Mouse (Mus musculus): Measurements from ENCODE around the gene March6.

Gene March6

DNA sequence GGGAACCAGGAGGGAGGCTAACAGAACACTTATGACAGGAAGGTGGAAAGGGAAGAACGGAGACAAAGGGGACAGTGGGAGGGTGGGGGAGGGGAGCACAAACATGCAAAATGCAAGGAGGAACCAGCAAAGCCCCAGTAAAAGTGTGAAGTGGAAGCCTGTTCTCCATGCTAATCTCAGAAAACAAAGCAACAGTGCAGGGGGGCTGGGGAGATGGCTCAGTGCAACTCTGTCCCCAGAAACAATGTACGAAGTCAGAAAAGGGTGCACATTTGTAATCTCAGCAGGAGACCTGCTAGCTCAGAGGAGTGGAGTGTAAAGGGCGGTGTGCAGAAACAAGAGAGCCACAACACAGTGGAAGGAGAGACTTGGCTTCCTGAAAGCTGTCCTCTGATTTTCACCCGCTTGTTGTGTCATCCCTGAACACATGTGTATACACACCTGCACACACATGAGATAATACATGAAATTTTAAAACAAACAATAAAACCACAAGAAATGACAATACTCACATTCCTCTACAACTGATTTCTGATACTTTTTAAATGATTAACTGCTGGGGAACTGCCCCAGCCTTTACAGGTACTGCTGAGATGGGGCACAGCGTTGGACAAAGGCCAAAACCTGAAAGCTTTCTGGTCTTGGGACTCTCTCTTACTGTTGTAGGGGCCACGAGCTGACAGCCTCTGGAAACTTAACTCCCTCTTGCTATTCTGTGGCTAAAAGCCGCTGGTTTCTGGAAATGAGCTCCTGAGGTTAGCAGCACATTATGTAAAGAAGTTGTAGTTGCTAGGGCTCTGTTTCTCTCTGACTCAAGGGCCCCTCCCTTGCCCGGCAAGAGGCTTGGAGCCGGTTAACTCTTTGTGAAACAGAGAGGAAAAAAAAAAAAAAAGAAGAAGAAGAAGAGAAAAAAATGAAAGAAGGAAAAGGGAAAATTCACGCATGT is 11.4 kb upstream of the March6 start:
- no peak for DNase-seq (ENCODE audit: low read depth, low spot score)

DNA sequence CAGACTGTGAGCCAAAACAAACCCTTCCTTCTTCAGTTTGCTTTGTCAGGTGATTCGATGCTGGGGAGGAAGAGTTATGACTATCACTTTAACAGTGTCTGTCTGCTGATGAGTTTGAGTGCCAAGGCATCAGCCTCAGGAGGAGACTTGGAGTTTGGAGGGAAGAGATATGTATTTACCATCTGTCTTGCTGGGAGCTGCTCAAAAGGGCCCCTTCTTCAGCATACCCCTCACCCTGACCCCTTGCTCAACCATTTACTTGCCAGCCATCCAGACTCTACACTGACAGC is 9.6 kb upstream of the March6 start:
- DNase-seq (ENCODE audit: low read depth, low spot score) = no peak

DNA sequence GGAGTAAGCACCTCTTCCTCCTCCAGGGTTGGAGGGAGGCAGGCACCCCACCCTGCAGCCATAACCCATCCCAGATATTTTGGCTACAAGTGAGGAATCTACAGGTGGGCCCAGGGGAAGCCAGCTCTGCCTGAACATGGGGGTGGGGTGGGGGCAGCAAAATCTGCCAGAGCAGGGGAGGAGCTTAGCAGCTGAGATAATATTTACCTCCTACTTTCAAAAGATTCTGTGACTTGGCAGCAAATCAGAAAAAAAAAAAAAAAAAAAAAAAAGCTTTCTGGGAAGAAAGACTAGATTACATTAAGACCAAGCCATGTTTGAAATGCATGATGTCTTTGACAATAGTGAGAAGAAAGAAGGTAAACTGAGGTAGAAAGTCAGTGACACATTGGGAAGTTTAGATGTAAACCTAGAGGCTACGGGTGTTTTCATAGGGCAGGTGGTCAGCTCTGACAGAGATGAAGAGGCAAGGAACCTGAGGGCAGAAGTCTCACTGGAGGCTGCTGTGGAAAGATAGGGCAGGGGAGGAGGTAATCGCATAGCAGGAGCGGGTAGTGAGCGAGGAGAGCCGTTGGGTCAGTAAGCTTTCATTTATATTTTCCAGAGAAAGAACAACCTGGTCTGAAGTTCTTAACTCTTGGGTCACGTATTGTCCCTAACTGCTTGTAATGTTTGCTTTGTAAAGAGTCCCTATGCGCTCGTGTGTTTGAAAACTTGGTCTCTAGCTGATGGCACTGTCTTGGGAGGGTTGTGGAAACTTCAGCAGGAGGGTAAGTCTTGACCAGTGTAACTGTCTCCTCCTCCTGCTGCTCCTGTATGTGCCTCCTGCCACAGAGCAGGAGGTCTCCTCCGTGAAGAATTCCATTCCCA is 9.0 kb upstream of the March6 start:
- no peak for DNase-seq (ENCODE audit: low read depth, low spot score)

DNA sequence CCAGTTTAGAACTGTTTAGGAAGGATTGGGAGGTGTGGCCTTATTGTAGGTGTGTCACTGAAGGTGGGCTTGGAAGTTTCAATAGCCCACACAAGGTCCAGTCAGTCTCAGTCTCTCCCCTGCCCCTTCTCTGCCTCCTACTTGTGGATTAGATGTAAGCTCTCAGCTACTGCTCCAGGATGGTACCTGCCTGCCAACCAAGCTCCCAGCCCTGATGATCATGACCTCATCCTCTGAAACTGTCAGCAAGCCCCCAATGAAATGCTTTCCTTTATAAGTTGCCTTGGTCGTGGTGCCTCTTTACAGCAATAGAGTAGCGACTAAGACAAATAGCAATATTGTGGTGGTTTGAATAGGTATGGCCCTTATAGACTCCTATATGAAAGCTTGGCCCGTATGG is 7.5 kb upstream of the March6 start:
- no peak for DNase-seq (ENCODE audit: low read depth, low spot score)

DNA sequence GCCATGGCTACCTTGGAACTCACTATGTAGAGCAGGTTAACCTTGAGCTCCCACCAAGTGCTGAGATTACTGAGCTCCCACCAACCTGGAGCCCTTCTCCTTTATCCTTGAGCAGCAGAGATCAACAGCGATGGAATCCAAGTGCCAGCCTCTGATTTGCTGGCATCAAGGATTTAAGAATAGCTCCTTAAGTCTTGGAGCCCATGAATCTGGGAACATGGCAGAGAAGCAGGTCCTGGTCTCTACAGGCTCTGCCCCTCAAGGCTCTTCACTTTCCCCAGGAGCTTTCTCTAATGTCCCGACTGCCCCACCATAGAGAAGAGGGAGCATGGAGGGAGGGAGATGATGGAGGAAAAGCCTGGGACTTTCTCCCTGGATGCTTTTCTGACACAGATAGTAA is 6.9 kb upstream of the March6 start:
- no peak for DNase-seq (ENCODE audit: low read depth, low spot score)

DNA sequence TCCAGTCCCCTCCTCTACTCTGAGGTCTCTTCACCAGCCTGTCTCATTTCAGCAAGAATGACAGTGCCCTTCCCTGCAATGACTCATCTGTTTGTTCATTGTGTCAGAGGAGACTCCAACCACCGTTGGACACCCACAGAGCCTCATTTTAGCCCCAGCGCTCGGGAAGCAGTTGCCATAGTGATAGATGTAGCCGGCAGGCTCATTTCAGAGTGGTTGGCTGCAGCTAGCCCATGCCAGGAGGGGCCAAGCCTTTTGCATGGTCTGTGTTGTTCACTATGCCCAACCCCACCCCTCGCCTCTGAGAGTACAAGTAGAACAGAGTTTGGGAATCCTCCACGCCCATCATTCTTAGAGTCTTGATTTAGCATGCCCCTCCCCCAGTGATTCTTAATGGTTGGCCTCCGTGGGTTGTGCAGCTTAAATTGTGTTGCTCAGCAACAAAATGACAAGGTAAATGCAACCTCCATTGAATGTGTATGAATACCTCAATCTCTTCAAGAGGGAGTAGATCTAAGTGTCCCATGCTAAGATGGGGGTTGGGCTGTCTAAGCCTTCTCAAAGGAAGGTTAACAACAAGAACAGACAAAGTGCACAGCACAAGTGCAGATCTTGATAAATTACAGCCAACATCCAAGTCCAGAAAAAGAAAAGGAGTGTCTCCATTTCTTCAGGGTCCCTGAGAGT is 5.3 kb upstream of the March6 start:
- no peak for DNase-seq (ENCODE audit: low read depth, low spot score)

DNA sequence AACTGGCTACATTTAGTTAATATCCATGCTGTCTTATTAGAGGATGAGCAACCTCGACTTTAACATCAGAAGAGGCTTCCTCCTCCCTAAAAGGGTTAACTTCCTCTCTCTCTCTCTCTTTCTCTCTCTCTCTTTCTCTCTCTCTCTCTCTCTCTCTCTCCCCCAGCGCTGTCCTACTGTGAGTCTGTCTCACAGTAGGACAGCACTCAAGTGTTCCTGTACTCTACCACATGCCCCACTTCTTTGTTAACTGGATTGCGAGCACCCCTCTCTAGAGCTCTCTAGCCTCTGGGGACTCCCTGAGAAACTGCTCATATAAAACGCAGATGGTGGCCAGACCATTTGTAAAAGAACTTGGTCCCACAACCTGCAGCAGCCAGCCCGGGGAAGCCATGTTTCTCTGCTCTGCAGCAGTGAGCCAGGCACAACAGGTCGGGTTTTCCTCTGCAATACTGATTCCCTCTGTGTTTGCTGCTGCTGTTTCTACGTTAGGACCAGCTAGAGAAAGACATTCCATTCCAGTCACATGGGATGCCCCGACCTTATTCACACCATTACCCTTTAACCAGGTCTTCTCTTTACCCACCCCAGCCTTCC is 4.5 kb upstream of the March6 start:
- no peak for DNase-seq (ENCODE audit: low read depth, low spot score)

DNA sequence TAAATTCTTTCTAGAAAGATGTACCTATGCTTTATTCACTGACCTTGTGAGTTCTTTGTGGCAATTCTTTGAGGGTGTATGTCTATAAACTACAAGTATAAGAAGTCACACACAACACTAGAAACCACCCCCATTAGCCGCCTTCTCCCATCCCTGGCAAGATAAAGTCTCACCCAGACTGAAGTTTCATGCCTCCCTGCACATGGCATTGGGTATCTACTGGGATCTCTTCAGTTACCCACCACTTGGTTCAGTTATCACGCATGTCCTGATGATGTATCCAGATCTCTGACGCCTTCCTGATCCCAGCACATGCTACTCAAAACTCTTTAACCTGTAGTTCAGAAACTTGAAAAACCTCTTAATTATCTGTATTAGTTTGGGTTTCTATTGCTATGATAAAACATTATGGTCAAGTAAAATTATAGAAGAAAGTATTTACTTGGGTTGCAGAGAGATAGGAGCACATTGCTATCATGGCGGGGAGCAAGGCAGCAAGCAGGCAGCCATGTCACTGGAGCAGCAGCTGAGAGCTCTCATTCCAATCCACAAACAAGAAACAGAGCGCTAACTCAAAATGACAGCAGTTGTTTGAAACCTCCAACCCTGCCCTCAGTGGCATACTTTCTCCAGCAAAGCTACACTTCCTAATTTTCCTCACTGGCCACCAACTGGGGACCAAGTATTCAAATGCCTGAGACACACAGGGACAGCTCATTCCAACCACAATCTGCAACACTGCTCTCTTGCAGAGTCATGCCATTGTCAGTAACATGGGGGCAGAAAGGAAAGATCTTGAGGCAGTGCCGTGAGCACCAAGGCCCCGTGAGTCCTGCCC is 3.8 kb upstream of the March6 start:
- no peak for DNase-seq (ENCODE audit: low read depth, low spot score)

DNA sequence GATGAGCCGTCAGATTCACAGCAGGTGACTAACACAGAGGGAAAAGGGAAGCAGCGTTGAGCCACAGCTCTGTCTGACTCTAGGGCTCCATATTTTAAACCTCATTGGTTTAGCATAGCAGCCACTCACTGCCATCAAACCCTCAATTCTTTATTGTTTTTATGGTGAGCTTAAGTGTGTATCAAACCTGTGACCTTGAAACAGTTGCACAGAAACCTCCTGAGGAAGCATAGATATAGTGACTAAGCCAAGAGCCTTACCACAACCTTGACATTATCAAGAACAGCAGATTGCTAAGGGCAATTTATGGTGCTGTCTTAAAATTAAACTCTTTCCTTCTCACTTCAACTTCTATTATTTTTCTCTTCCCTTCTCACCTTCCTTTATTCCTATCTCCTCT is 2.7 kb upstream of the March6 start:
- DNase-seq (ENCODE audit: low read depth, low spot score) = no peak

DNA sequence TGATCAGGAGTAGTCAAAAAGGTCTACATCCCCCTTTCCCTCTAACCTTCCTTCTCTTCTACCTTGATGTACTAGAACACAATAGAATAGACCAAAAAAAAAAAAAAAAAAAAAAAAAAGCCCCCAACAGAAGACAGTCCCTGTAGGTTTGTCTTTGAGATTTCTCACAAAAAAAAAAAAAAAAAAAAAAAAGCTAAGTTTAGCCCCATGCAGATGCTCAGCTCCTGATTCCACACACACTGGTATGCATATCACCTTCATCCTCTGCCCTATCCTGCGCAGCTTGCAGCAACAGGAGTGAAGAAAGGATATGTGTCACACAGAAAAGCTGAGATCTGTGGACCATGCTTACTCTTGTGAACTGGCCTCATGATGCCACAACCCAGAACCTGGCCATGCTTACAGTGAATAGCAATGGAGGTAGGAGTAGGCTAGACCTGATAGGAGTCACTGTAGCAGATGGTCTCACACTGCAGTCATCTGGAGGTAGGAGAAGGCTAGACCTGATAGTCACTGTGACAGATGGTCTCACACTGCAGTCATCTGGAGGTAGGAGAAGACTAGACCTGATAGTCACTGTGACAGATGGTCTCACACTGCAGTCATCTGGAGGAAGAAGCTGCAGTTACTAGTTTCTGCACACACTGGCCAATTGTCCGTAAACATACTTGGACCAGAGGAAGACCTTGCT is 1.6 kb upstream of the March6 start:
- no peak for DNase-seq (ENCODE audit: low read depth, low spot score)

DNA sequence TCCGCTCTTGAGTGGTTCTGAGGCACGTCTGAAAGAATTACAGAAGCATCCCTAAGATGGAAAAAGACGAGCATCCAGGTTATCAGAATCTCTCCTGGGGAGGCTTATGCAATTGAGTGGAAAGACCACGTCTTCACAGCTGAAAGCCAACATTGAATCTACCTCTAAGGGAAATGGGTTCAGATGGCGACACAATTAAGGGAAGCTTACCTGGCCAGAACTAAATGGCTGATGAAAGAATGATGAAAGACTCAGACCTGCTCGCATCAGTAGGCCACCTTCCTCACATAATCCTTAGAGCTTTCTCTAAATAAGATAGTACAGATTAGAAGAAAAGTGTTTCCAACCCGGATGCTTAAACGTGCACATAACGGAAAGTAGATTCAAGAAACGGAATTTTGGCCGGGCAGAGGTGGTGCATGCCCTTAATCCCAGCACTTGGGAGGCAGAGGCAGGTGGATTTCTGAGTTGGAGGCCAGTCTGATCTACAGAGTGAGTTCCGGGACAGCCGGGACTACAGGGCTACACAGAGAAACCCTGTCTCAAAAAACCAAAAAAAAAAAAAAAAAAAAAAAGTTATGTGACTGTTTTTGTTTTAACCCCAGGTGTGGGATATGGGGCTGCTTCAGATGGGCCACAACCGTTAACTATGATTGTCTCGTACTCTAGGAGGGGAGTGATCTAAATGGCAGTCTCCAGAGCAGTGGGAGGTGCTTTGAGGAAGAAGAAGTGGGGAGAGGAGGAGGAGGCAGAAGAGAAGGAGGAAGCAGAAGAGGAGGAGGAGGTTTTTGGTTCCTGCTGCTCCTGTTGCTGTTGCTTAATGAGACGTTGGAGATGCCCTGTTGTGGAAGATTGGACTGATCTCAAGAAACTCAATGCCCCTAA is 835 bp upstream of the March6 start:
- no peak for DNase-seq (ENCODE audit: low read depth, low spot score)

DNA sequence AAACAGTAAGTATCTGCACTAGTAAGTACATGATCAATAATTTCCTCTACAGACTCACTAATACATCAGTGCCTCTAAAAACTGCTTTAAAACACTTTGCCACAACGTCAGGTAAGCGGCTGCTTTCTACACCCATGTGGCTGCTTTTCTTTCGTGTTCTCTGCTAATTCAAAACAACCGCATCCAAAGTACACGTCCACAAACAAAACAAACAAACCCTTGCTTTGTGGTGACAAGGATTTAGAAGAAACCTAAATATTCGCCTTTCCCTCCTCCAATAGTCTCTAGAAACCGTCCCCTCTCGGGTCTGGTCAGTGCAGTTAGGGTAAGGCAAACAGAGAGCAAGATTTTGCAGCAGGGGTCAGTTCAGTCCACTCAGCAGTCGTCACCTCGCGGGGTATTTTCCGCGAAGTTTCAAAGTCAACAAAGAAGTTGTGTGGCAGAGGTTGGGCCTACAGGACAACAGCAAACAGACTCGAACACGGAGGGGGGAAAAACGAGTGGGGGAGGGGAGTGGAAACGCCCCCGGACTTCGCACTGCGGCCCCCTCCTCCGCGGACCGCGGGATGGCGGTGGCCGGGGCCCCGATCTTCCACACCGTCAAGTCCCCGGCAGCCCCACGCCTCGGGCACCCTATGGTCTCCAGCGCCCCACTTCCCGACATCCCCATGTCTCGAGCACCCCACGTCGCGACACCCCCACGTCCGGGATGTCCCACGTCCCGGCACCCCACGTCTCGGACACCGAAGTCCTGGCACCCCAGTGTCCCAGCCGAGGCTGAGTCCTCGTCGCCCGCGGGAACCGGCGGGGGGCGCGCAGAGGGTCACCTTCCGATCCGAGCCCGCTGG is 818 bp downstream of the March6 start:
- no peak for DNase-seq (ENCODE audit: low read depth, low spot score)

DNA sequence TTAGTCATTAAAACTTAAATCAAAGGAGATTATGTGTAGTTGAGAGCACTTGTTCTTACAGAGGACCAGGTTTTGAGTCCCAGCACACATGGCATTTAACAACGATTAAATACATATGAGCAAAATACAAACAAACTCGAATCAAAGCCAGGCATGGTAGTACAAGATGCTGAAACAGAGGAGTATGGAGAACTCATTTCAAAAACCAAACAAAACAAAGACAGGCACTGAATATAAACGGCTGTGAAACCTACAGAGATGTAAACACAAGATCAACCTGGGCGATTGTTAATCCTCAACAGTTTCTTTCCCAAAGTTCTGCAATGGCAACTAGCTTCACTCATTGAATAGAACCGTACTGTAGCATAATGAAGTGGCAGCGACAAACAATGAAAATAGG is 1.8 kb downstream of the March6 start:
- no peak for DNase-seq (ENCODE audit: low read depth, low spot score)

DNA sequence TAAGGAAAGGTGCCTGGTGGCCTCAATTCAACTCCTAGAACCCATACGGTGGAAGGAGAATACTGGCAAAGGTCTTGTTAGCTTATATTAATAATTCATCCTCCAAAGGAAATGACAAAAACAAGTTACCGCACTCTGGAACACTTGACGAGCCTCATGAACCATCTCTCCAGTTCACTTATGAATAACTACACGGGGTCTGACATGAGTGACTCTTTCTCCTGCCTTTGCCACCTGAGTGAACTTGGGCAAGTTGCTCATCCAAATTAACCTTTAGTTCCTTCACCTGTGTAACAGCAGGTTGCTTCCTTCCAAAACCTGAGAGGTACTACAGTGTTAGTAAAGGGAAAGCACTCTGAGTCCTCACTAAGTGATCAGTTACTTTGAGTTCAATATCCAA is 2.4 kb downstream of the March6 start:
- no peak for DNase-seq (ENCODE audit: low read depth, low spot score)

DNA sequence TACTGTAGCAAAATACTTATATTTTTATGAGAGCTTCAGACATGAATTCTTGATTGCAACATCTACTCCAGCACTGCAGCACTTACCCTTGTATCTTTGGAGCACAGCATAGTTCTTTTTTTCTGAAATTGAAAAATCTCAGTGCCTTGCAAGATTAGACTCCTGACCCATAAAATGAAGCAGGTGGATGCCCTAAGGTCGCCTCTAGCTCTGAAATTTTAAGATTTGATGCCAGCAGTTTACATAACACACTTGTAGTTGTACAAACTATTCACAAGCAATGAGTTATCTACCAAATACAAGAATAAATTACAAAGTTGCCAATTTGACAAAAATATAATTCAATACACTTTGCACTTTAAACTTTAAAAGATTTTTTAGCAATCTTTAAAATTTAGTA is 4.4 kb downstream of the March6 start:
- no peak for DNase-seq (ENCODE audit: low read depth, low spot score)

DNA sequence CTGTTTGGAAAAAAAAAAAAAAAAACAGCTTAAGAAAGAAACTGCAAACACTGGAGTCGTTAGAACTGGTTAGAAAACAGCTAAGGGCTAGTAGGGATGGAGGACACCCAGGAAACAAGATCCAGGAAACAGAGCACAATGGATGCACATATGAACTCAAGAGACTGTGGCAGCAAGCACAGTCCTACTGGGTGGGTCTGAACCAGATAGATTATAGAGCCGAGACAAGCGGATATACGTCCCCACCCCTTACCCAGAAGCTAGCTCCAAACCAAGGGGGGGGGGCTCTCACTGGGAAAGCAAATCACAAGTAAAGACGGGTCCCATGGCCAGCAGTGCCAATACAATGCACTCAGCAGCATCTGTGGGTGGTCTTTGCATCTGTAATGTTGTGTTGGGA is 11.9 kb downstream of the March6 start:
- no peak for DNase-seq (ENCODE audit: low read depth, low spot score)

DNA sequence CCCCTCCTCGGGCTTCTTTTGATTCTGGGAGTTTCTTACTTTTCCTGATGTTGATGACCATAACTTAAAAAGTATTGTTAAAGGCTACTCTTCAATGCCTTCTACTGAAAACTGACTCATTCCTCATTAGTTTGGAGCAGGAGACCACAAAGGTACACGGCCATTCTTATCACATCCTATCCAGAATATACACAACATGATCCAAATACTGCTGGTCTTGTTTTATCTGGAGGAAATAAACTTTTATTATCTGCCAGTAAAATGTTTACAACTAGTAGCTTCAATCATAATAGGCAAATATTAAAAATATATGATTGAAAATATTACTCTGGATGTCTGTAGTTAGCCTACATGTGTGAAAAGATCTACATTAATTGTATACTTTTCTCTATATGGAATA is 12.5 kb downstream of the March6 start:
- DNase-seq (ENCODE audit: low read depth, low spot score) = no peak

DNA sequence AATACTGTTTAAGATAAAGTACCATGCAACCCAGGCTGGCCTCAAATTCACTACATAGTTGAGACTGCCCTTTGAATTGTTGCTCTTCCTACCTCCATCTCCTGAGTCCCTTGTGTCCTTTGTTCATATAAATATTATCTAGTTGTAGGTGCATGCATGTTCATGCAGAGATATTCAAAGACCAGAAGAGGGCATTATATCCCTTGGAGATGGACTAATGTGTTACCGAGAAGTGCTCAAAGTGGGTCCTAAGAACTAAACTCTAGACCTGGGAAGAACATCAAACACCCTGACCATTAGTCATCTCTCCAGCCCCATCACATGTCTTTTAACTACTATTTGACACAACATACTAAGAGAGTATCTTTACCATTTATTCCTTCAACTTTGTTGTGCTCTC is 13.7 kb downstream of the March6 start:
- DNase-seq (ENCODE audit: low read depth, low spot score) = no peak

DNA sequence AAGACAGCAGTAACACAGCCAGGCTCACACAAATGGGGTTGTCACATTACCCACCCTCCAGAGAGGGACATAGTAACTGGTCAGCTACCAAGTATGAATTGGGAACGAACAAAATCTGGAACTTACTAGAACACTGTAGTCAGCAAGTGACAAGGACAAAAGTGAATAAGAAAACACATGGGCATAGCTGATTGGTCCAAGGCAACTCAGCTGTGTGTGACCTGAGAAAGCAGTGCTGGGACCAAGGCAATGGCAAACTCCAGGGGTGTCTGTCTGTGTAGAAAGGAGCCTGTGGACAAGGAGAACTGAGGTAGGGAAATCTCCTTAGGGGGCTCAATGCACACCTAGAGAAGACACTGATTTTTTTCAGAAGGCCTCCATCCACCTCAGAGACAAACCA is 19.1 kb downstream of the March6 start:
- DNase-seq (ENCODE audit: low read depth, low spot score) = no peak
